Mouse (Mus musculus): ENCODE results near the gene Krcc1. TPM values are rescaled to one million over a fixed set of nuclear protein-coding genes. Genes with fewer than 3 reads are reported as not detected.

Gene Krcc1
- polyA plus RNA-seq, 2 experiments: 23.5 to 47.0 TPM

DNA sequence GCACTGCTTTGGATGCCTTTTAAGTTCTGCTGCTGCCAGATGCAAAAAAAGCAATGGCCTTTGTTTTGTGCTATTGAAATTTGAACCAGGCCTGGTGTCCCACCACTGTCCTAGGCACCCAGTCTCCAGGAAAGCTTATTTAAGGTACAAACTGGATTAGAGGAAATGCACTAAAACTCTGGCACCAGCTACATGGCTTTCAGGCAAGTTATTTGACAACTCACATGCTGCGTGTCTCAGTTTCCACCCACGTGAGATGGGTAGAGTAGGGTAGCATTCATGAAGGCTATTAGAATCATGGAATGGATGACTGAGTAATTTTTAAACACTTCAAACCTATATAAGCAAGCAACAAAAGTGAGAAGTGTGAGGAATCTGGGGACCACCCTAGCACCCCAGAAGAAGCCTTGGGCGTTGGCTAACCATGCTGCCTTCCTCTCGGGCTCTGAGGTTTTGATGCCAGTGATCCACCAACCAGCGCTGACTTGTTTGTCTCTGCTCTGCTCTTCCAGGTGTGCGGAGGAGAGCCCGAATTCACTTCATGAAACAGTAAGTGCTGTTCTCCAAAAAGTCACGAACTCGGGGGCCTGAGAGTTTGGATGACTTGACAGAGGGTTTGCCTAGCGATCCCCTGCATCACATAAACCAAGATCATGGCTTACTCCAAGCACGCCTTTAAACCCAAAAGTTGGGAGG lies 62.2 kb downstream of the Krcc1 start:
- no peak overlapping the region for H3K4me3 ChIP-seq (replicated peaks; ENCODE audit: low read length)
- WGBS: 87% methylated on average over 11 of the region's 11 CpGs

More for the DNA sequence above, 62.2 kb downstream of the Krcc1 start:
- no peak for ATAC-seq (ENCODE audit: low FRiP score, low read depth)
- H3K9me3 ChIP-seq (ENCODE audit: control insufficient read depth, low read length): no peaks in the 10 kb centered on the region
- H3K9ac ChIP-seq (ENCODE audit: low read depth, low read length, severe bottlenecking): no peak overlapping the region
- H3K36me3 ChIP-seq (ENCODE audit: control insufficient read depth, insufficient read depth, low read length): no peaks in the 10 kb centered on the region
- H3K27me3 ChIP-seq (ENCODE audit: control insufficient read depth, insufficient read depth, low read length): no peaks in the 10 kb centered on the region
- TF ChIP-seq POLR2A (IDR thresholded peaks at IDR 0.05; ENCODE audit: borderline replicate concordance, extremely low read depth, insufficient read depth, insufficient read length): no peak
- no peak overlapping the region for H3K27ac ChIP-seq (replicated peaks; ENCODE audit: low read depth, low read length)
- no peaks in the 10 kb centered on the region for H3K4me1 ChIP-seq (ENCODE audit: control insufficient read depth, insufficient read depth, low read length)
- DNase-seq (ENCODE audit: low spot score): no peak
- no peak overlapping the region for H3K4me2 ChIP-seq (replicated peaks; ENCODE audit: low read depth, low read length, severe bottlenecking)

Small RNA genes within 50 kb of the gene (microRNA-seq; reads per million reads assigned to microRNA genes)
- 18.8 reads per million, percentile 29 among the genes with 10 or more reads in this experiment for gene Mir8112

Other genes starting within 250 kb of the Krcc1 start
- 5.6 and 5.9 TPM in 2 replicates for gene Thnsl2, start 127.2 kb upstream of the Krcc1 start, polyA plus RNA-seq (2012; rRNA removed)
- 8.6 and 9.1 TPM in 2 replicates for gene Thnsl2, start 127.2 kb upstream of the Krcc1 start, polyA plus RNA-seq (2014; fragmentation: Nextera tagmentation; extraction: Ambion mirVana)
- gene Fabp1, start 71.8 kb upstream of the Krcc1 start, polyA plus RNA-seq (2012; rRNA removed): 0.23 TPM in 1 of 2 replicates, not detected in the other
- gene Fabp1, start 71.8 kb upstream of the Krcc1 start, polyA plus RNA-seq (2014; fragmentation: Nextera tagmentation; extraction: Ambion mirVana): not detected in 2 replicates
- 26.1 and 26.3 TPM in 2 replicates for gene Smyd1, start 50.6 kb downstream of the Krcc1 start, polyA plus RNA-seq (2012; rRNA removed)
- 14.9 and 19.1 TPM in 2 replicates for gene Smyd1, start 50.6 kb downstream of the Krcc1 start, polyA plus RNA-seq (2014; fragmentation: Nextera tagmentation; extraction: Ambion mirVana)
- not detected in 2 replicates for gene Cd8b1, start 51.1 kb downstream of the Krcc1 start, polyA plus RNA-seq (2012; rRNA removed)
- not detected in 2 replicates for gene Cd8b1, start 51.1 kb downstream of the Krcc1 start, polyA plus RNA-seq (2014; fragmentation: Nextera tagmentation; extraction: Ambion mirVana)
- gene Cd8a, start 101.8 kb downstream of the Krcc1 start, polyA plus RNA-seq (2012; rRNA removed): 0.03 and 0.04 TPM in 2 replicates
- gene Cd8a, start 101.8 kb downstream of the Krcc1 start, polyA plus RNA-seq (2014; fragmentation: Nextera tagmentation; extraction: Ambion mirVana): not detected in 2 replicates
- gene Rmnd5a, start 169.0 kb downstream of the Krcc1 start, polyA plus RNA-seq (2012; rRNA removed): 34.9 and 35.9 TPM in 2 replicates
- 10.0 and 11.1 TPM in 2 replicates for gene Rmnd5a, start 169.0 kb downstream of the Krcc1 start, polyA plus RNA-seq (2014; fragmentation: Nextera tagmentation; extraction: Ambion mirVana)
- gene Rnf103, start 222.2 kb downstream of the Krcc1 start, polyA plus RNA-seq (2012; rRNA removed): 15.4 and 17.6 TPM in 2 replicates
- gene Rnf103, start 222.2 kb downstream of the Krcc1 start, polyA plus RNA-seq (2014; fragmentation: Nextera tagmentation; extraction: Ambion mirVana): 19.8 and 22.4 TPM in 2 replicates

Data from limb, embryonic 14.5 days (tissue).